Mouse (Mus musculus) stomach, postnatal 0 days (tissue): ENCODE results near the gene Fbl. TPM values are rescaled to one million over a fixed set of nuclear protein-coding genes. Genes with fewer than 3 reads are reported as not detected.

ENCODE experiments used
- ATAC-seq: fragments of 200-750 bp; cut with Nextera tagmentation; 2 replicates; pipeline ENCODE4 v1.8.0; 2017; ENCODE audit not compliant: low FRiP score, low TSS enrichment
- DNase-seq: peaks from one replicate; pipeline ENCODE4 v3.0.0-alpha.2; 2016; ENCODE audit warnings: low spot score
- H3K27ac ChIP-seq: fragments of 300-500 bp; sonication (generic); replicated peaks from 2 replicates; pipeline ENCODE4 v1.5.1; 2014; ENCODE audit warnings: mild to moderate bottlenecking, control low read depth
- H3K27me3 ChIP-seq: fragments of 300-500 bp; sonication (generic); 2 replicates; pipeline ENCODE4 v1.6.1; 2014; ENCODE audit warnings: low read length; ENCODE audit not compliant: control insufficient read depth, insufficient read depth
- H3K36me3 ChIP-seq: fragments of 300-500 bp; sonication (generic); 2 replicates; pipeline ENCODE4 v1.6.1; 2014; ENCODE audit warnings: low read length, mixed read lengths; ENCODE audit not compliant: control insufficient read depth, insufficient read depth
- H3K4me1 ChIP-seq: fragments of 300-500 bp; sonication (generic); replicated peaks from 2 replicates; pipeline ENCODE4 v1.6.1; 2014; ENCODE audit warnings: antibody characterized with exemption; ENCODE audit not compliant: control insufficient read depth, insufficient read depth
- H3K4me2 ChIP-seq: fragments of 300-500 bp; sonication (generic); replicated peaks from 2 replicates; pipeline ENCODE4 v1.6.1; 2014; ENCODE audit warnings: low read depth, mild to moderate bottlenecking, control low read depth, moderate library complexity
- H3K4me3 ChIP-seq: fragments of 300-500 bp; sonication (generic); 2 replicates; pipeline ENCODE4 v1.5.1; 2014; ENCODE audit warnings: low read depth, low read length, control low read depth
- H3K9ac ChIP-seq: fragments of 300-500 bp; sonication (generic); 2 replicates; pipeline ENCODE4 v1.6.1; 2014; ENCODE audit warnings: mild to moderate bottlenecking, low read length, control low read depth, mixed read lengths
- H3K9me3 ChIP-seq: fragments of 300-500 bp; sonication (generic); 2 replicates; pipeline ENCODE4 v1.6.1; 2016; ENCODE audit warnings: low read length; ENCODE audit not compliant: control insufficient read depth
- CTCF ChIP-seq: IDR thresholded peaks from 2 replicates; pipeline ENCODE4 v1.5.1; 2016; ENCODE audit warnings: antibody characterized with exemption, low read depth, mild to moderate bottlenecking, moderate library complexity
- EP300 ChIP-seq: optimal IDR thresholded peaks from 2 replicates; pipeline ENCODE3; 2016; ENCODE audit warnings: antibody characterized with exemption
- WGBS: fragments of 180-500 bp; shearing (Covaris S2); extraction: QIAGEN DNeasy Blood & Tissue Kit; methylation state at CpG from one replicate; pipeline ENCODE4 v1.1.7; 2014; 5-methylcytosine and 5-hydroxymethylcytosine counted together
- polyA plus RNA-seq: library from polyadenylated mRNA; unstranded; fragments of >200 nt; fragmentation: Nextera tagmentation; extraction: Ambion mirVana; gene quantifications from 2 replicates; pipeline ENCODE4 v1.2.1, GENCODE M21; 2015

Gene Fbl
- 57.1 and 61.6 TPM in 2 replicates for polyA plus RNA-seq

DNA sequence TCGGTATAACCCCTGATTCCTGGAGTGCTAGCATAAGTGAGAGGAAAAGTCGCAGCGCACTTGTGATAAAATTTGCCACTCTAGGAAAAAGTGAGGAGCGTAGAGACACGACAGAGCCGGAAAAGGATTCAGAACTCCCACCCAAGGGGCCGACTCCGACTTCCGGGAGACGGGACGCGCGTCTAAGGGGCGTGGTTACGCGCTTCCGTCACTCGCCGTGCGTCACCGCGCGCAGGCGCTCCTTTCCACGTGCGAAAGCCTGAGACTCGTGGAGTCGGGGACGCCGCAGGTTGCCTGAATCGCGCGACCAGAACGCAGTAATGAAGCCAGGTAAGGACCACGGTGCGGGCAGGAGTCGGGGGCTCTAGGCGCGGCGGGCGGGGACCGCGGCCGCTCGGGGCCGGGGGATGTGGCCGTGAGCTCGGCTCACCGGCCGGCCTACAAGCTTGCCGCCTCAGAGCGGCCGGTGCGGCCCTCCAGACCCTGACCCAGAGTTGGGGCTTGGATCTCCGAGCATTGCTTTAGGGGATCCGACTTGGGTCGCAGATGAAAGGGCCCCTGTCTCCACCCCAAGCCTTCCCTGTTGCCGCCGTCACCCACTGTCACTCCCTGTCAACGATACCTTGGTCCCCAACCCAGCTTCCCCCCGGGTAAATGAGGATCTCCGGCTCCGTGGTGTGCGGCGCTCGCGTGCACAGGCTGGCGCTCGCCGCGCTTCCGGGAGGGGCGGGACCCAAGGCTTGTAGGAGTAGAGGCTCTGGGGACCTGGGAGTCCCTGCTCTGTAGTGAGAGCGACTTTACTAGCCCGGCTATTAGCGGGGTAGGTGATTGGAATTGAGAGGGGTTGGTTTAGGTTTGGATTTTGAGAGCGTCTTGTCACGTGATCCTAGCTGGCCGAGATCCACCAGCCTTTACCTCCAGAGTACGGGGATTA is at the start of gene Fbl:
Gene Fbl, plus strand, starts transcription at position 222 of the 934 bp plus-strand sequence.
- ATAC-seq (peak; percentile 94), DNase-seq (peak; percentile 94)
- Histone ChIP-seq H3K4me1 (0 out of 2 replicates have a peak, but pooled peaks cover 2% of the 10 kb centered on the region), H3K36me3 (no peaks in the 10 kb centered on the region), H3K4me2 (peak within 1 kb of the TSS; percentile 84), H3K27me3 (no peaks in the 10 kb centered on the region), H3K27ac (peak within 1 kb of the TSS; percentile 91), H3K9ac (peak within 1 kb of the TSS; percentile 80), H3K9me3 (no peaks in the 10 kb centered on the region), H3K4me3 (peak within 1 kb of the TSS; percentile 80)
- WGBS: under 1% methylated on average over 79 of the region's 80 CpGs
- TF ChIP-seq CTCF (no peak), EP300 (no peak)

DNA sequence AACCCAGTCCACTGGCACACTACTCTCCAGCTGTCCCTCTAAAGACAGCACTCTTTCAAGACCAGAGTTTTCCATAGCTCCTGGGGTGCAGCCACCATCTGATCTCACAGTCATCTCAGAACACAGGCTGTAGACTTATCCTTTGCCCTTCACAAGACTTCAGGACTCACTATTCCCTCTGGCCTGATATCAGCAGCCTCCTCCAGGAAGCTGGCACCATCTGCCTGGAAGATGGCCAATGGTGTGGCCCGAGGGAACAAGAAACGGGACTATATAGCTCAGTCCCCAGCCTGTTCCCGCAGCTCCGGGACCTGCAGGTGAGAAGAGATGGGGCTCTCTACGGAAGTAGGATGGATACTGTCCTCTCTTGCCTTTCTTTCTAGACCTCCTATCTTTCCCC is 40.3 kb upstream of the Fbl start, which contains the start of gene 9530053A07Rik:
Gene 9530053A07Rik, plus strand, starts transcription at position 301 of the 400 bp plus-strand sequence.
- H3K9me3 ChIP-seq: no peaks in the 10 kb centered on the region
- TF ChIP-seq CTCF: no peak
- TF ChIP-seq EP300: no peak
- H3K4me3 ChIP-seq: no peak within 1 kb of the TSS
- no peak within 1 kb of the TSS for H3K27ac ChIP-seq
- no peaks in the 10 kb centered on the region for H3K4me1 ChIP-seq
- DNase-seq: no peak
- 82% methylated on average over 5 of the region's 5 CpGs for WGBS
- ATAC-seq: no peak
- H3K9ac ChIP-seq: no peak within 1 kb of the TSS
- no peak within 1 kb of the TSS for H3K4me2 ChIP-seq
- no peaks in the 10 kb centered on the region for H3K27me3 ChIP-seq
- no peaks in the 10 kb centered on the region for H3K36me3 ChIP-seq

DNA sequence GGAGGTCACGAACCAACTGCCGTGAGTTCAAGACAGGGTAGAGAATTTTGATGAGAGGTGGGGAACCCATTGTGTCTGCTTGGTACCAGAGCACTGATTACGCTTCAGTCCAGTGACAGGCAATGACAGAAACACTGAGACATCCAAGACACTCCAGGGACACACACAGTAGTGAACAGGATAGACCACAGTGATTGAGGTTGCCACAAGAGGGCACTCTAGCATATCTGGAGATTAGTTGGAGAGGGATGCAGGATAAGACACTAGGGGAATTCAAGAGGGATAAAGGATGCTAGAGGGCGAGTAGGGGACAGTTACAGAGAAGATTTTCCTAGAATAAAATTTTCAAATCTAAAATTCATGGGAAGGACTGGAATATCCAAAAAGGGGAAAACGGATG is 31.9 kb upstream of the Fbl start:
- Histone ChIP-seq H3K27me3 (no peaks in the 10 kb centered on the region), H3K4me1 (no peaks in the 10 kb centered on the region), H3K36me3 (no peaks in the 10 kb centered on the region), H3K9ac (no peak overlapping the region), H3K9me3 (no peaks in the 10 kb centered on the region), H3K4me3 (no peak overlapping the region), H3K27ac (no peak overlapping the region), H3K4me2 (no peak overlapping the region)
- peak; percentile 77 for TF ChIP-seq CTCF
- no peak for TF ChIP-seq EP300
- 59% methylated on average over 5 of the region's 5 CpGs for WGBS
- peak; percentile 46 for DNase-seq
- no peak for ATAC-seq

DNA sequence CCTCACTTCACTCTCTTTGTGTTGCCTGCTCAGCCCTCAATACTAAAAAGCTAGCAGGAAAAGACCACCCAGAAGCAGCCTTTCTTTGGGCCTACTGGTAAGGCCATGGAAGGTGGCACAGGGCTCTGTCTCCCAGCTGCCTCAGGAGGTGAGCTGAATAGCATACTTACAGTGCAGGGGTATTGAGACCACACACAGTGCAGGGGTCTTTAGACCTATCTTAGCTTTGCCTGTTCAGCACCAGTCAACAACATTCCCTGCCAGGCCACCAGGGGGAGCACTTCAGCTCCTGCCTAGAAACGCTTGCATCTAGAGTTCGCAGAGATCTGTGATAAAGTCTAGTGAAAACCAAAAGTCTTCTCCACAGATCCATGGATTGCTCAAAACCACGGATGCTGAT is 21.2 kb upstream of the Fbl start:
- H3K4me2 ChIP-seq: no peak overlapping the region
- TF ChIP-seq CTCF: peak; percentile 87
- no peak for TF ChIP-seq EP300

DNA sequence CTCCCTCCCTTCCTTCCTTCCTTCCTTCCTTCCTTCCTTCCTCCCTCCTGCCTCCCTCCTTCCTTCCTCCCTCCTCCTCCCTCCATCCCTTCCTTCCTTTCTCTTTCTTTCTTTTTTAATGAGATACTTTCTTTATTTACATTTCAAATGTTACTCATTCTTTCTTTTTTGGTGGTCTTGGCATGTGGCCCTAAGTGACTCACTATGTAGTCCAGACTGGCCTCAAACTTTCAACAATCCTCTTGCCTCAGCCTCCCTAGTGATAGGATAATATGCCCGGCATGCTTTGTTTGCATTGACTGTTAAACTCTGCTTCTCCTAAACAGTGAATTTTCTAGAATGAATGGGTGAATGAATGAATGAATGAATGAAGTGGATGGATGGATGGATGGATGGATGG is 19.7 kb upstream of the Fbl start:
- DNase-seq (no peak), ATAC-seq (no peak)
- no peak for TF ChIP-seq CTCF
- no peak for TF ChIP-seq EP300
- H3K4me1 ChIP-seq: no peaks in the 10 kb centered on the region
- no peaks in the 10 kb centered on the region for H3K27me3 ChIP-seq
- H3K9me3 ChIP-seq: no peaks in the 10 kb centered on the region
- H3K36me3 ChIP-seq: no peaks in the 10 kb centered on the region
- H3K27ac ChIP-seq: no peak overlapping the region
- no peak overlapping the region for H3K4me3 ChIP-seq
- WGBS: 56% methylated on average over 1 of the region's 1 CpGs
- no peak overlapping the region for H3K9ac ChIP-seq
- H3K4me2 ChIP-seq: no peak overlapping the region

More for the DNA sequence above, 21.2 kb upstream of the Fbl start:
- DNase-seq: peak; percentile 72
- Histone ChIP-seq H3K4me1 (no peaks in the 10 kb centered on the region), H3K27me3 (no peaks in the 10 kb centered on the region), H3K9ac (no peak overlapping the region), H3K27ac (no peak overlapping the region), H3K9me3 (no peaks in the 10 kb centered on the region), H3K4me3 (no peak overlapping the region), H3K36me3 (no peaks in the 10 kb centered on the region)
- WGBS: 15% methylated on average over 3 of the region's 3 CpGs
- ATAC-seq: no peak
